Mouse (Mus musculus): ENCODE data around the gene Vps13a. TPM values are rescaled to one million over a fixed set of nuclear protein-coding genes. Genes with fewer than 3 reads are reported as not detected.

The Vps13a gene
- 1.8 and 4.1 TPM in 2 replicates for polyA plus RNA-seq (2012; rRNA removed)

GRCm38 (mm10) chr19:16780790-16781384, at the start of gene Vps13a:
TSS of gene Vps13a (minus strand) at chr19:16780933.
- H3K4me1 ChIP-seq (ENCODE audit: control insufficient read depth, insufficient read depth, low read length): peaks cover 5% of the 10 kb centered on the region; the same call in 1 of the 2 replicates
- no peak for TF ChIP-seq CTCF (IDR thresholded peaks at IDR 0.05; ENCODE audit: insufficient read depth, low read length)
- peak; percentile 61; the same call in 1 of the 2 replicates for TF ChIP-seq POLR2A (IDR thresholded peaks at IDR 0.05; ENCODE audit: borderline replicate concordance, extremely low read depth, low read depth, low read length)
- under 1% methylated on average over 67 of the region's 67 CpGs for WGBS
- peak within 1 kb of the TSS; percentile 94 for H3K4me3 ChIP-seq (replicated peaks; ENCODE audit: extremely low read depth, low read depth, low read length)
- peak; percentile 87 for DNase-seq

GRCm38 (mm10) chr19:16827657-16828056, 46.9 kb upstream of the Vps13a start:
- H3K4me3 ChIP-seq (replicated peaks; ENCODE audit: extremely low read depth, low read depth, low read length): no peak overlapping the region
- H3K4me1 ChIP-seq (ENCODE audit: control insufficient read depth, insufficient read depth, low read length): no peaks in the 10 kb centered on the region
- 63% methylated on average over 5 of the region's 5 CpGs for WGBS
- TF ChIP-seq POLR2A (IDR thresholded peaks at IDR 0.05; ENCODE audit: borderline replicate concordance, extremely low read depth, low read depth, low read length) (no peak), CTCF (IDR thresholded peaks at IDR 0.05; ENCODE audit: insufficient read depth, low read length) (no peak)
- no peak for DNase-seq

- H3K4me3 ChIP-seq (replicated peaks; ENCODE audit: extremely low read depth, low read depth, low read length): no peak overlapping the region
- no peaks in the 10 kb centered on the region for H3K4me1 ChIP-seq (ENCODE audit: control insufficient read depth, insufficient read depth, low read length)
- TF ChIP-seq CTCF (IDR thresholded peaks at IDR 0.05; ENCODE audit: insufficient read depth, low read length) (no peak), POLR2A (IDR thresholded peaks at IDR 0.05; ENCODE audit: borderline replicate concordance, extremely low read depth, low read depth, low read length) (no peak)
- WGBS: 53% methylated on average over 5 of the region's 5 CpGs
- DNase-seq: no peak
Measured at GRCm38 (mm10) chr19:16825228-16825627, 44.5 kb upstream of the Vps13a start.

- no peak for TF ChIP-seq CTCF (IDR thresholded peaks at IDR 0.05; ENCODE audit: insufficient read depth, low read length)
- TF ChIP-seq POLR2A (IDR thresholded peaks at IDR 0.05; ENCODE audit: borderline replicate concordance, extremely low read depth, low read depth, low read length): no peak
- no peak for DNase-seq
- Histone ChIP-seq H3K4me3 (replicated peaks; ENCODE audit: extremely low read depth, low read depth, low read length) (no peak overlapping the region), H3K4me1 (ENCODE audit: control insufficient read depth, insufficient read depth, low read length) (no peaks in the 10 kb centered on the region)
- WGBS: 18% methylated on average over 5 of the region's 5 CpGs
Measured at GRCm38 (mm10) chr19:16814848-16815247, 34.1 kb upstream of the Vps13a start.

- no peak overlapping the region for H3K4me3 ChIP-seq (replicated peaks; ENCODE audit: extremely low read depth, low read depth, low read length)
- WGBS: 76% methylated on average over 7 of the region's 7 CpGs
- no peaks in the 10 kb centered on the region for H3K4me1 ChIP-seq (ENCODE audit: control insufficient read depth, insufficient read depth, low read length)
- TF ChIP-seq CTCF (IDR thresholded peaks at IDR 0.05; ENCODE audit: insufficient read depth, low read length) (no peak), POLR2A (IDR thresholded peaks at IDR 0.05; ENCODE audit: borderline replicate concordance, extremely low read depth, low read depth, low read length) (no peak)
- DNase-seq: no peak
Measured at GRCm38 (mm10) chr19:16813306-16813705, 32.6 kb upstream of the Vps13a start.

- WGBS: 79% methylated on average over 8 of the region's 8 CpGs
Measured at GRCm38 (mm10) chr19:16812072-16812608, 31.4 kb upstream of the Vps13a start.

GRCm38 (mm10) chr19:16805102-16805501, 24.4 kb upstream of the Vps13a start:
- WGBS: 49% methylated on average over 3 of the region's 3 CpGs
- Histone ChIP-seq H3K4me3 (replicated peaks; ENCODE audit: extremely low read depth, low read depth, low read length) (no peak overlapping the region), H3K4me1 (ENCODE audit: control insufficient read depth, insufficient read depth, low read length) (no peaks in the 10 kb centered on the region)
- TF ChIP-seq CTCF (IDR thresholded peaks at IDR 0.05; ENCODE audit: insufficient read depth, low read length) (no peak), POLR2A (IDR thresholded peaks at IDR 0.05; ENCODE audit: borderline replicate concordance, extremely low read depth, low read depth, low read length) (no peak)
- DNase-seq: no peak

More at GRCm38 (mm10) chr19:16812072-16812608, 31.4 kb upstream of the Vps13a start:
- TF ChIP-seq POLR2A (IDR thresholded peaks at IDR 0.05; ENCODE audit: borderline replicate concordance, extremely low read depth, low read depth, low read length): no peak
- no peak for TF ChIP-seq CTCF (IDR thresholded peaks at IDR 0.05; ENCODE audit: insufficient read depth, low read length)
- no peak for DNase-seq
- Histone ChIP-seq H3K4me3 (replicated peaks; ENCODE audit: extremely low read depth, low read depth, low read length) (no peak overlapping the region), H3K4me1 (ENCODE audit: control insufficient read depth, insufficient read depth, low read length) (no peaks in the 10 kb centered on the region)

- no peaks in the 10 kb centered on the region for H3K4me1 ChIP-seq (ENCODE audit: control insufficient read depth, insufficient read depth, low read length)
- no peak overlapping the region for H3K4me3 ChIP-seq (replicated peaks; ENCODE audit: extremely low read depth, low read depth, low read length)
- no CpG with 5 or more reads among the region's 11 CpGs for WGBS
- TF ChIP-seq CTCF (IDR thresholded peaks at IDR 0.05; ENCODE audit: insufficient read depth, low read length) (no peak), POLR2A (IDR thresholded peaks at IDR 0.05; ENCODE audit: borderline replicate concordance, extremely low read depth, low read depth, low read length) (no peak)
- no peak for DNase-seq
Measured at GRCm38 (mm10) chr19:16804578-16804977, 23.8 kb upstream of the Vps13a start.

- TF ChIP-seq POLR2A (IDR thresholded peaks at IDR 0.05; ENCODE audit: borderline replicate concordance, extremely low read depth, low read depth, low read length) (no peak), CTCF (IDR thresholded peaks at IDR 0.05; ENCODE audit: insufficient read depth, low read length) (peak; percentile 25; the same call in 1 of the 2 replicates)
- H3K4me1 ChIP-seq (ENCODE audit: control insufficient read depth, insufficient read depth, low read length): no peaks in the 10 kb centered on the region
- no peak overlapping the region for H3K4me3 ChIP-seq (replicated peaks; ENCODE audit: extremely low read depth, low read depth, low read length)
- DNase-seq: no peak
- WGBS: 6% methylated on average over 3 of the region's 3 CpGs
Measured at GRCm38 (mm10) chr19:16802707-16803106, 22.0 kb upstream of the Vps13a start.

- no peak overlapping the region for H3K4me3 ChIP-seq (replicated peaks; ENCODE audit: extremely low read depth, low read depth, low read length)
- no peak for DNase-seq
- H3K4me1 ChIP-seq (ENCODE audit: control insufficient read depth, insufficient read depth, low read length): no peaks in the 10 kb centered on the region
- TF ChIP-seq POLR2A (IDR thresholded peaks at IDR 0.05; ENCODE audit: borderline replicate concordance, extremely low read depth, low read depth, low read length): no peak
- TF ChIP-seq CTCF (IDR thresholded peaks at IDR 0.05; ENCODE audit: insufficient read depth, low read length): no peak
- WGBS: 69% methylated on average over 3 of the region's 3 CpGs
Measured at GRCm38 (mm10) chr19:16802123-16802522, 21.4 kb upstream of the Vps13a start.
